Mouse (Mus musculus): ENCODE data around the gene Ercc8. TPM values are rescaled to one million over a fixed set of nuclear protein-coding genes. Genes with fewer than 3 reads are reported as not detected.

Gene Ercc8
- total RNA-seq (2014; rRNA removed), result 33.8 and 36.6 TPM in 2 replicates
- 33.2 and 33.5 TPM in 2 replicates for polyA plus RNA-seq (2015; fragmentation: Nextera tagmentation; extraction: Ambion mirVana)

DNA sequence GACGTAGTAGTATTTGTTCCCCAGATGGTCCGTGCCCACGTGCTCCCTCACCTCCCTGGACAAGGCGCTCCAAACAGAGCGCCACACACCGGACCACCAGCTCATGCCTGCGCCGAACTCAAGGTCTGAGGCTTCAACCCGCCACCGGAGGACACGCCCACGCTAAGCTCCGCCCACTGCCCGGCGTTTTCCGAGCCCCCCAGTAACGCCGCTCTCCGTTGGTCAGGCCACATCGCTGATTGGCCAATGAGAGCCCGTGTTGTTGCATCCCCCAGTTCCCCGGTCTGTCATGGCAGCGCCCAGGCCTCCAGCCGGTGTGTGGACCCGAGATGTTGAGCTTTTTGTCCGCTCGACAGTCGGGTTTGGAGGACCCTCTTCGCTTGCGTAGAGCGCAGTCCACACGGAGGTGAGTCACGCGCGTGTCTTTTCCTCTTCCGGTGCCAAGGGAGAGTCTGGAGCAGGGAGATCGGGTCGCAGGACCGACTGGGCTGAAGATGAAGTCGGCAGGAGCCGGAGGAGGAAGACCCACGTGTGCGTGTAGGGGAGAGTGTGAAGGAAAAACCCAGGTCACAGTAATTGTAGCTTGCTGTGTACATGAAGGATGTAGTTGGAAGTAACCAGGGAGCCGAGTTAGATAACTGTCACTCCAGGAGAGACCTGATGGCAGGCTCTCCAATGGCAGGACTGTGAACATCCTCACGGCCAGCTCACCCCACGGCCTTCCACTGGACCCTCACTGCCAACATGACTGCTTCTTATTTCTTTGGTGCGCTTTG is at the start of gene Ercc8, which contains the start of gene Ndufaf2:
Gene Ercc8, plus strand, starts transcription at position 267 of the 776 bp plus-strand sequence.
Gene Ndufaf2, minus strand, starts transcription at position 159 of the 776 bp plus-strand sequence.
- ATAC-seq (ENCODE audit: low FRiP score) (peak; percentile 99), DNase-seq (ENCODE audit: low spot score) (peak; percentile 96)
- Histone ChIP-seq H3K27ac (ENCODE audit: low read depth, low read length) (peak within 1 kb of the TSS; percentile 34; the same call in 1 of the 2 replicates), H3K9me3 (ENCODE audit: low read length) (no peaks in the 10 kb centered on the region), H3K27me3 (ENCODE audit: insufficient read depth, low read length) (no peaks in the 10 kb centered on the region), H3K4me2 (ENCODE audit: low read depth, low read length, poor library complexity, severe bottlenecking) (peak within 1 kb of the TSS; percentile 69), H3K4me3 (ENCODE audit: low read depth, low read length) (peak within 1 kb of the TSS; percentile 70), H3K36me3 (ENCODE audit: insufficient read depth, low read length) (peaks cover 10% of the 10 kb centered on the region), H3K4me1 (ENCODE audit: insufficient read depth, low read length) (no peaks in the 10 kb centered on the region), H3K9ac (replicated peaks; ENCODE audit: low read length, poor library complexity, severe bottlenecking) (peak within 1 kb of the TSS; percentile 64)
- under 1% methylated on average over 47 of the region's 47 CpGs for WGBS
- TF ChIP-seq CTCF (IDR thresholded peaks at IDR 0.05), result peak; percentile 22; the same call in 1 of the 2 replicates

DNA sequence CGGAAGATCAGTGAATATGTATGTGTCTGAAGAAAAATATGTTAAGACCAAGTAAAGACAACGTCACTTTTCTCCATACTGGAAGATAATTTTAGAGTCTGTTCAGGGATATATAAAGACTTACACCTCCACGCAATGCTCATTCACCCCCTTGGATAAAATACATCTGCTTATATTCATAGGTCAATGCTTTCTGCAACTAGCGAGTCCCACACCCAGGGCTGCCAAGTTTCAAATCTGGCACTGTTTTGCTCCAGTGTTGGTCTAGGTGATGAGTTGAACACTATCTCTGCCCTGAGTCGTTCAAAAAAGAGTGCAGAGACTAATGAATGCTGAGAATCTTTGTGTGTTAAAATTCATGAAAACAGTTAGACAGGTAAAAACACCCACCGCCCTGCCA is 47.6 kb upstream of the Ercc8 start:
- H3K9me3 ChIP-seq (ENCODE audit: low read length), result no peaks in the 10 kb centered on the region
- no peaks in the 10 kb centered on the region for H3K4me1 ChIP-seq (ENCODE audit: insufficient read depth, low read length)
- no peak overlapping the region for H3K4me2 ChIP-seq (ENCODE audit: low read depth, low read length, poor library complexity, severe bottlenecking)
- no peak overlapping the region for H3K9ac ChIP-seq (replicated peaks; ENCODE audit: low read length, poor library complexity, severe bottlenecking)
- H3K36me3 ChIP-seq (ENCODE audit: insufficient read depth, low read length), result no peaks in the 10 kb centered on the region
- H3K27ac ChIP-seq (ENCODE audit: low read depth, low read length), result no peak overlapping the region
- 88% methylated on average over 6 of the region's 6 CpGs for WGBS
- no peak for ATAC-seq (ENCODE audit: low FRiP score)
- no peak for DNase-seq (ENCODE audit: low spot score)
- H3K27me3 ChIP-seq (ENCODE audit: insufficient read depth, low read length), result no peaks in the 10 kb centered on the region
- H3K4me3 ChIP-seq (ENCODE audit: low read depth, low read length), result no peak overlapping the region
- TF ChIP-seq CTCF (IDR thresholded peaks at IDR 0.05), result no peak

DNA sequence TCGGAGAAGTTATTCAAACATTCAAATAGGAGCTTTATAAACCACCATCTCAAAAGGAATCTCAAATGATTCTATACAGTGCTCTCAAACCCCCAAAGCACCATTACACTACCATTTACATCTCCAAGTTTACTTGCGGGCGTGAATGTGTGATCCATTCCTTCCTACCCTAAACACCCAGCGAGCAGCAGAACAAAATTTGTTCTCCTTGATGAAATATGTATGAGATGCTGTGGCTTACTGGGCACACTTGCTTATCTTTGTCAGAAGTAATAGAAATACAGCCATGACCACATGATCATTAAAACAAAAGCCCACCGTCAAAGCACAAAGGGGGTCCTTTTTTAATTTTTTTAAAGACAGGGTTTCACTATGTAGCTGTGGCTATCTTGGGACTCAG is 45.0 kb upstream of the Ercc8 start:
- WGBS, result 75% methylated on average over 5 of the region's 5 CpGs
- Histone ChIP-seq H3K9me3 (ENCODE audit: low read length) (no peaks in the 10 kb centered on the region), H3K4me1 (ENCODE audit: insufficient read depth, low read length) (no peaks in the 10 kb centered on the region), H3K9ac (replicated peaks; ENCODE audit: low read length, poor library complexity, severe bottlenecking) (no peak overlapping the region), H3K4me2 (ENCODE audit: low read depth, low read length, poor library complexity, severe bottlenecking) (no peak overlapping the region), H3K4me3 (ENCODE audit: low read depth, low read length) (no peak overlapping the region), H3K36me3 (ENCODE audit: insufficient read depth, low read length) (no peaks in the 10 kb centered on the region), H3K27me3 (ENCODE audit: insufficient read depth, low read length) (no peaks in the 10 kb centered on the region), H3K27ac (ENCODE audit: low read depth, low read length) (no peak overlapping the region)
- ATAC-seq (ENCODE audit: low FRiP score), result no peak
- TF ChIP-seq CTCF (IDR thresholded peaks at IDR 0.05), result no peak
- DNase-seq (ENCODE audit: low spot score), result no peak

GRCm38 (mm10) chr13:108114257-108114656 is 44.3 kb upstream of the Ercc8 start:
- H3K27me3 ChIP-seq (ENCODE audit: insufficient read depth, low read length), result no peaks in the 10 kb centered on the region
- H3K27ac ChIP-seq (ENCODE audit: low read depth, low read length), result no peak overlapping the region
- TF ChIP-seq CTCF (IDR thresholded peaks at IDR 0.05), result no peak
- DNase-seq (ENCODE audit: low spot score) (no peak), ATAC-seq (ENCODE audit: low FRiP score) (no peak)
- H3K4me2 ChIP-seq (ENCODE audit: low read depth, low read length, poor library complexity, severe bottlenecking), result no peak overlapping the region
- H3K9ac ChIP-seq (replicated peaks; ENCODE audit: low read length, poor library complexity, severe bottlenecking), result no peak overlapping the region
- H3K9me3 ChIP-seq (ENCODE audit: low read length), result no peaks in the 10 kb centered on the region
- H3K36me3 ChIP-seq (ENCODE audit: insufficient read depth, low read length), result no peaks in the 10 kb centered on the region
- no peaks in the 10 kb centered on the region for H3K4me1 ChIP-seq (ENCODE audit: insufficient read depth, low read length)
- no peak overlapping the region for H3K4me3 ChIP-seq (ENCODE audit: low read depth, low read length)
- WGBS, result 69% methylated on average over 3 of the region's 3 CpGs

DNA sequence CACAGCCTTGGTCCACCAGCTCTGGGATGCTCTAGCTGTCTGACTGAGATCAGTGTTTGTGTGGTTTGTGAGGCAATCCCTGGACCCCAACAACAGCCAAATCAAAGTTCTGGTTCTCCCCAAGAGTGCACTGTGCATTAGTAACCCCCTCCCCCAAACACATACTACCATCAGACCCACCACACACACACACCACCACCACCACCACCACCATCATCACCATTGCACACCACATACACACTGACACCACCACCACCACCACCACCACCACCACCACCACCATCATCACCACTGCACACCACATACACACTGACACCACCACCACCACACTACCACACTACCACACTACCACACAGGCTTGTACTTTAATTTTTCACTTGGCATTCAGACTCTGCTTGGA is 40.9 kb upstream of the Ercc8 start:
- DNase-seq (ENCODE audit: low spot score), result no peak
- H3K4me1 ChIP-seq (ENCODE audit: insufficient read depth, low read length), result no peaks in the 10 kb centered on the region
- no peak overlapping the region for H3K27ac ChIP-seq (ENCODE audit: low read depth, low read length)
- no peak overlapping the region for H3K9ac ChIP-seq (replicated peaks; ENCODE audit: low read length, poor library complexity, severe bottlenecking)
- H3K4me3 ChIP-seq (ENCODE audit: low read depth, low read length), result no peak overlapping the region
- no peak for ATAC-seq (ENCODE audit: low FRiP score)
- H3K36me3 ChIP-seq (ENCODE audit: insufficient read depth, low read length), result no peaks in the 10 kb centered on the region
- no peaks in the 10 kb centered on the region for H3K9me3 ChIP-seq (ENCODE audit: low read length)
- H3K4me2 ChIP-seq (ENCODE audit: low read depth, low read length, poor library complexity, severe bottlenecking), result no peak overlapping the region
- no peak for TF ChIP-seq CTCF (IDR thresholded peaks at IDR 0.05)
- H3K27me3 ChIP-seq (ENCODE audit: insufficient read depth, low read length), result no peaks in the 10 kb centered on the region

GRCm38 (mm10) chr13:108118188-108118587 is 40.3 kb upstream of the Ercc8 start:
- H3K9me3 ChIP-seq (ENCODE audit: low read length), result no peaks in the 10 kb centered on the region
- no peak overlapping the region for H3K4me2 ChIP-seq (ENCODE audit: low read depth, low read length, poor library complexity, severe bottlenecking)
- no peaks in the 10 kb centered on the region for H3K36me3 ChIP-seq (ENCODE audit: insufficient read depth, low read length)
- ATAC-seq (ENCODE audit: low FRiP score), result no peak
- no peak for TF ChIP-seq CTCF (IDR thresholded peaks at IDR 0.05)
- no peaks in the 10 kb centered on the region for H3K4me1 ChIP-seq (ENCODE audit: insufficient read depth, low read length)
- no peaks in the 10 kb centered on the region for H3K27me3 ChIP-seq (ENCODE audit: insufficient read depth, low read length)
- H3K4me3 ChIP-seq (ENCODE audit: low read depth, low read length), result no peak overlapping the region
- 79% methylated on average over 1 of the region's 1 CpGs for WGBS
- DNase-seq (ENCODE audit: low spot score), result no peak
- H3K27ac ChIP-seq (ENCODE audit: low read depth, low read length), result no peak overlapping the region
- no peak overlapping the region for H3K9ac ChIP-seq (replicated peaks; ENCODE audit: low read length, poor library complexity, severe bottlenecking)
